Mouse (Mus musculus) ovary, adult 18-20 months (tissue): Measurements from ENCODE around the gene Ndufb2.

Source experiments
- DNase-seq: peaks from one replicate; pipeline ENCODE4 v3.0.0; 2022; ENCODE audit warnings: low spot score, mixed read lengths

The Ndufb2 gene

DNA sequence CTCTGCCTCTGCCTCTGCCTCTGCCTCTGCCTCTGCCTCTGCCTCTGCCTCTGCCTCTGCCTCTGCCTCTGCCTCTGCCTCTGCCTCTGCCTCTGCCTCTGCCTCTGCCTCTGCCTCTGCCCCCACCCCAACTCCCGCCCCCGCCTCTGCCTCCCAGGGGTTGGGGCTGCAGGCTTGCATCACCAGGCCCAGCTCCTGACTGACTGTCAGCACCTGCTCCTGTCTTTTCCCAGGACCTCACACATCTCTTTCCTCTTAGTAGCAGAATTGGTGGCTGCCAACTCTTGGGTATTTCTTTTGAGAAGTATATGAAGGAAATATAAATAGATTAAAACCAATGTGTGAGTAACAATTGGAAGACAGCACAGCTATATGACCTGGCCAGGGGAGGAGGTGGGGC is 11.8 kb upstream of the Ndufb2 start:
- no peak for DNase-seq

DNA sequence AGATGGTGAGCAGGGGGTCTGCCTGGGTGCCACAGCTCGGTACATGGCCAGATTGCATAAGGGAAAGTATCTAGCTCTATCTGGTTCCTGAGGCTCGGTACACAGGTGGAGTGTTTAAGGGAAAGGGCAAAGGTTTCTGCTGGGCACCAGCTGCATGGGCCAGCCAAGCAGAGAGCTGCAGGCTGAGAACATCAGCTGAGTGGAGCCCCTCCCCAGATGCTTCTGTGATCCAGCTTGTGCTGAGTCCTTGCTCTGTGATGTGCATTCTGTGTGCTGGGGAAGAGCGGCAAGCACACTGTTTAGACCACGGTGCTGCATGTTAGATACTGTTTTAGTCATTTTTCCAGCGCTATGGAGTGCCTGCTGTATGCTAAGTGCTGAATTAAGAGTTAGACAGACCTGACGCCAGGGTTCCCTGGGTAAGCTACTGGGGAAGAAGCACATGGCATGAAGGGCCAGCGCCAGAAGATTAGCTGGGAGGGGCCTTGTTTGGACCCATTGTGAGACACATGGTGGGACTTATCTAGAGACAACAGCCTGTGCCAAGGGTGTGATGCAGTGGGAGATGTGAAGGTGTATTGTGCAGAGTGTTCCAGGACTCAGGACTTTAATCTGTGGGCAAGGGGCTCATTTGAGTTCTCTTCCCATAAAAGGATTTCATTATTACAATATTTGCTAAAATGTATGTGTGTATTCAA is 11.1 kb upstream of the Ndufb2 start:
- no peak for DNase-seq

DNA sequence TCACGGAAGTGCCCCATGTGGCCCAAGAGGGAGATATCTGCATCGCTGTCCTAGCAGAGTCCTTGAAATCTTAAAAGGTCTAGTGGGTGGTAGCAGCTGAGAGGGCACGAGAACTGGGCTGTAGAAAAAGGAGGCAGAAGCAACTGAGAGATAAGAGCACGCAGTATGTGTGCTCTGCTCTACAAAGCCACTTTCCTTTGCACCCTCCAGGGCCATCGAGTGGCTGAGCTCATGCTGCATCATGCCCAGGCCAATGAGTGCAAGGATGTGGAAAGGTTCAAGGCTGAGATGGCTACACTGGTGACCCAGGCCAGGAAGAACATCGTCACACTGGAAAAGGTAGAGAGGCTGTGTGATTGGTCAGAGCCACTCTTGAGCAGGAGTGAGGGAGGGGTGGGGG is 6.9 kb upstream of the Ndufb2 start, which contains the start of gene Gm42420:
Gene Gm42420, plus strand, starts transcription at position 237 of the 400 bp plus-strand sequence.
- no peak for DNase-seq

DNA sequence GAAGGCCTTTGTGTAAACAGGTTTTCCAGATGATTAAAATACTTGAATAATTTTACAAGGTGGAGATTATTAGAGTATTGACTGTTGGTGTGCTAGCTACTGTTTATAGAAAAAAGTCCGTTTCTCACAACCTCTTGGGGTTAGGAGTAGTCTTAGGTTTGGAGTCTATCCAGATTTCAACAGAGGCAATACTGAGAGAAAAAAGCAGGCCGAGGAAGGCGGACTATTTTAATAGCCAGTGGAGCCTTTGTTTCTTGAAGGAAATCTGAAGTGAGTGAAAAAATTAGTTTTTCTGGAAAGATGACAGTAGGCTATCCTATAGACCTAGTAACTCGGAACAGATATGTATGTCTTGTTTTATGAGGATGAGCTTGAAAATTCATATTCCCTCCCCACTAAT is 893 bp upstream of the Ndufb2 start:
- no peak for DNase-seq

DNA sequence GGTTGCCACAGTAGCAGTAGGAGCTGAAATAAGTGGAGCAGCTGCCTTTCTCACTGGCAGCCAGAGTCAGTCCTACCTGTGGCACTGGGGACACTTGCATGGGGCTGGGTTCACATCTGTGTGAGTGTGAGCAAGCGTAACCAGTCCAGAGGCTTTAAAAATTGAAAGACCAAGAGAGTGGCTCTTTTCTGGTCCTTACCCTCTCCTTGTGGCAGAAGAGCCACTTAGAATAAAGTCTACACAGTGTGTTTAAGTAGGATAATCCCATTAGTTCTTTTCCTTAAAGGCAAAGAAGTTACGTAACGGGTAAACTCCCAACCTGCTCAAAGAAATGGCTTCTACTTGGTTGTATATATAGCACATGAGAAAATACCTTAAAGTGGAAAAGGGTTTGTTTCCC is 8.5 kb downstream of the Ndufb2 start:
- no peak for DNase-seq

DNA sequence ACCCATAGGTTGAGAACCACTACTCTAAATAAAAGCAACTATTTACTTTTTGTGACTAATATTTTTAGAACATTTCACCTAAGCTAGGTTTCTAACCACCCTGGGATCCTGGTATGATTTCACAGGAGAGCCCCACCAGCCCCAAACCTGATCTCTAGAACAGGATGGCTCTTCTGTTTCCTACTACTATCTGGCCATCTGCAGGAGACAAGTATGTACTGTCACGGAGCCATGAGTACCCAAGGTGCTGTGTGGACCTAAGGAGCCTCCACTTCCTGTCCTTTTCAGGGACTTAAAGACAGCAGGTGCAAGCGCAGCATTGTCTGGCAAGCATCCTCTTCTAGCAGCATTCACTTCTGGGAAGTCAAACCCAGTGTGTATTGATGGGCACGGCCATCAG is 9.5 kb downstream of the Ndufb2 start:
- no peak for DNase-seq

DNA sequence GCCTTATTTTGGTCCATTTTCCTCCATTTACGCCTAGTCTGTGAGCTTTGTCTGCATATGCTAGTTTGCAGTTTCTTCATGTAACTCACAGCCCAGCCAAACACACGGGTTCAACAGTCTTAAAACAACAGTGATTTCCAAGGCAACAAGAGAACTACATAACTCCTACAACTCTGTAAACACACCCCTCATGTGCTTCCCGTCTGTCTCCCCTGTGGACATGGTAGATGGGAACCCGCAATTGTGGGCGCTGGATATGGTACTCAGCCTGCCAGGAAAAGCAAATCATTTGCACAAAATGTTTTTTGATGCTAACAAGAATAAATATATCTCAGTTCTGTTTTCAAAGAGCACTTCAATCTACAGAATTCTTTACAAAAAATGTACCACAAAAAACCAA is 12.2 kb downstream of the Ndufb2 start:
- DNase-seq = no peak

DNA sequence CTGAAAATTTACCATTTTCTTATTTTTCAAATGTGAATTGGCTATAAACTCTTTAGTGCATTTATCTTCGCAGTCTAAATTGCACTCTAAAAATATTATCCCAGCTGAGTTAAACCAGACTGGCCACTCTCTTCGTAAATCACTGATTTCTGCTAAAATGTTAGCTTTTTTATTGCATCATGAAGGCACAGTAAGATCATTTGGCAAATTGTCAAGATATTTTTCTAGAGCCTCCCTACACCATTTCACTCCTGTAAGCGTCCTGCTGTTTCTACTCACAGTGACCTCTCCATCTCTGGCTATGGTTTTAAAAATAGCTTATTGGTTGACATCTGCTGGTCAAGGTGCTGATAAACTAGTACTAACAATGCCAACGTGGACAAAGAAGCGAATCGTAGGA is 13.7 kb downstream of the Ndufb2 start:
- DNase-seq = no peak

DNA sequence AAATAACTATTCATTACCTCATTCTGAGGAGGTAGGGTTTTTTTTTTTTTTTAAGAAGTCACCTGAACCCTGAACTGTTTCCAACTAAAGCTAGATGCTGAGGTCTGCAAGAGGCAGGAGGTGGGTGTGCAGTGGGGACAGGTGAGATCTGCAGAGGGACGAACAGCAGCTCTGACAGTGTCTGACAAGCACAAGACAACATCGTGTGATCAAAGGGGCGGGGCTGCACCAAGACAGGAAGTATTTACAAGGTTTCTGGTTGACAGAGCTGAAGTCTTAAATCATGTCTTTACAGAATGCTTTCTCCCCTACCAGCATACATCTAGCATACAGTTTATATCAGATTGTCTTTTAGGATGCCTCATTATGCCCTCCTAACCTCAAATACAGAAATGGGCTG is 14.5 kb downstream of the Ndufb2 start:
- DNase-seq = no peak

DNA sequence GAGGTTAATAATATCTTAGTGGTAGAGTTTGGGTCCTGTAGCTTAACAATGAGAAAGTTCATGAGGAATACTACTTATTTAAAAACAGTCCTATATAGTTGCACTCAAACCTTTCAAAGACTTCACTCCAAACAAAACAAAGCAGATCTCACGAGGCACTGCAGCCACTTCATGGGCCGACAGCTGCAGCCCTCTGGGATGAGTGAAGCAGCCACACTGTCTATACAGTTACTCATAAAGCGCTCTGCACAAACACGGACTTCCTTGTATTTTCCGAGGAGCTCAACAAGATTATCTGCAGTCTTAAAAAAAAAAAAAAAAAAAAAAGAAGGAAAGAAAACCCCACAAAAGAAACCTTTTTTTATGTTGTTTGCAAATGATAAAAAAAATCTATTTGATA is 15.0 kb downstream of the Ndufb2 start:
- no peak for DNase-seq

DNA sequence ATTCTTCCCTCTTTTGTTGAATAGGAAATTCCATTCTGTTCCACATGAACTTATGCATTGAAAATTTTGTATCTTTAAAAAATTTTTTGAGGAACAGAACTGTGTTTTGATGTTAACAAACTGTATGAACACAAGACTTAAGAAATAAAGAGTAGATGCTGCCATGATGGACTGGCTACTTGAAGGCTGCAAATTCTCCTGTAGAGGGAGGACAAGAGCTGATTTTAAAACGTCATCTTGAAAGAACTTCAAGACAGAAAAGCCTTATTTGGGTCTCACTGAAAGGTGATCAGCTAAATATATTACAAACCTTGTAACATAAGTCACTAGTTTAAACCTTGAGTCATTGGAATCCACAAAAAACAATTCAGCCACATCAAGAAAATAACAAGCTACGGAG is 17.8 kb downstream of the Ndufb2 start:
- DNase-seq = no peak

DNA sequence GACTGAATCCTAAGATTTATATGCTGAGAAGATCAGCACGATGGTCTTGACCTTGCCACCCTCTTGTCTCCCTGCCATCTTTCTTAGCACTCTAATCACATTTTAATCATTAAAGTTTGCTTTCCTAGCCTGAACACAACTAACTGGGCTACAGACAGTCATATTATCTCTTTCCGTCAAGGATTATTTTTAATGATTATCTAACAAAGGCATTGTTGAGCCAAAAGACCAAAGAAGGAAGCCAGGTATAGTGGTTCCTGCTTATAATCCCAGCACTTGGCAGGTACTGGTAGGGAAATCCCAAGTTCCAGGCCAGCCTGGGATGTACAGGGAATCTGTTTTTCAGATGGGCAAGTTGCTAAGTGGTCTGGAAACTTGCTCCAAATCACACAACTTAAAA is 18.9 kb downstream of the Ndufb2 start:
- DNase-seq = no peak
